Mouse (Mus musculus) heart, embryonic 13.5 days (tissue): ENCODE results near the gene Rfc4. TPM values are rescaled to one million over a fixed set of nuclear protein-coding genes. Genes with fewer than 3 reads are reported as not detected.
"Not testable (repeated sequence)": the region's sequence is repeated elsewhere in the genome, so short reads cannot be mapped to it uniquely, and the experiment has no call there.

Experiments used
- ATAC-seq: fragments of 200-750 bp; cut with Nextera tagmentation; 2 replicates; pipeline ENCODE4 v1.8.0; 2017; ENCODE audit warnings: moderate TSS enrichment; ENCODE audit not compliant: insufficient number of reproducible peaks, low FRiP score, low TSS enrichment; ENCODE audit errors: extremely low read depth
- H3K27ac ChIP-seq: fragments of 300-500 bp; sonication (generic); replicated peaks from 2 replicates; pipeline ENCODE4 v1.5.1; 2015; ENCODE audit warnings: moderate library complexity, mild to moderate bottlenecking, inconsistent platforms
- H3K27me3 ChIP-seq: fragments of 300-500 bp; sonication (generic); replicated peaks from 2 replicates; pipeline ENCODE4 v1.6.1; 2015; ENCODE audit warnings: mild to moderate bottlenecking, inconsistent platforms
- H3K36me3 ChIP-seq: fragments of 300-500 bp; sonication (generic); 2 replicates; pipeline ENCODE4 v1.6.1; 2015; ENCODE audit warnings: mild to moderate bottlenecking, inconsistent platforms
- H3K4me1 ChIP-seq: fragments of 300-500 bp; sonication (generic); 2 replicates; pipeline ENCODE4 v1.6.1; 2015; ENCODE audit warnings: inconsistent platforms
- H3K4me2 ChIP-seq: fragments of 300-500 bp; sonication (generic); 2 replicates; pipeline ENCODE4 v1.6.1; 2015; ENCODE audit warnings: inconsistent platforms, mild to moderate bottlenecking, moderate library complexity
- H3K4me3 ChIP-seq: fragments of 300-500 bp; sonication (generic); 2 replicates; pipeline ENCODE4 v1.5.1; 2015; ENCODE audit warnings: moderate library complexity, mild to moderate bottlenecking, inconsistent platforms
- H3K9ac ChIP-seq: fragments of 300-500 bp; sonication (generic); 2 replicates; pipeline ENCODE4 v1.6.1; 2015; ENCODE audit warnings: inconsistent platforms, mild to moderate bottlenecking, moderate library complexity
- H3K9me3 ChIP-seq: fragments of 300-500 bp; sonication (generic); 2 replicates; pipeline ENCODE4 v1.6.1; 2016; ENCODE audit warnings: inconsistent platforms
- WGBS: fragments of 180-500 bp; shearing (Covaris S2); methylation state at CpG from one replicate; pipeline ENCODE4 v1.1.7; 2015; ENCODE audit warnings: mixed read lengths; 5-methylcytosine and 5-hydroxymethylcytosine counted together
- polyA plus RNA-seq: library from polyadenylated mRNA; unstranded; fragments of >200 nt; fragmentation: Nextera tagmentation; extraction: Ambion mirVana; gene quantifications from 2 replicates; pipeline ENCODE4 v1.2.1, GENCODE M21; 2015

Gene Rfc4
- polyA plus RNA-seq, 1 experiment from 2014 or later = 93.0 TPM

- H3K27me3 ChIP-seq = no peaks in the 10 kb centered on the region
- H3K4me1 ChIP-seq = peaks cover 30% of the 10 kb centered on the region
- H3K27ac ChIP-seq = peak overlapping the region; percentile 56
- WGBS = 10% methylated on average over 15 of the region's 15 CpGs
- H3K9ac ChIP-seq = peak overlapping the region; percentile 80
- ATAC-seq = no peak
- no peaks in the 10 kb centered on the region for H3K9me3 ChIP-seq
- peak overlapping the region; percentile 54 for H3K4me3 ChIP-seq
- H3K4me2 ChIP-seq = peak overlapping the region; percentile 71
- no peaks in the 10 kb centered on the region for H3K36me3 ChIP-seq
Measured at GRCm38 (mm10) chr16:23102340-23103037, 25.0 kb downstream of the Rfc4 start.

- no peaks in the 10 kb centered on the region for H3K9me3 ChIP-seq
- 8% methylated on average over 10 of the region's 10 CpGs for WGBS
- peak overlapping the region; percentile 77 for H3K9ac ChIP-seq
- no peaks in the 10 kb centered on the region for H3K27me3 ChIP-seq
- H3K4me3 ChIP-seq = peak overlapping the region; percentile 51
- H3K4me2 ChIP-seq = peak overlapping the region; percentile 73
- no peaks in the 10 kb centered on the region for H3K36me3 ChIP-seq
- H3K27ac ChIP-seq = peak overlapping the region; percentile 73
- peaks cover 25% of the 10 kb centered on the region for H3K4me1 ChIP-seq
- no peak for ATAC-seq
Measured at GRCm38 (mm10) chr16:23100613-23101012, 26.9 kb downstream of the Rfc4 start.

GRCm38 (mm10) chr16:23100099-23100575, 27.4 kb downstream of the Rfc4 start:
- ATAC-seq = no peak
- no peaks in the 10 kb centered on the region for H3K36me3 ChIP-seq
- H3K9ac ChIP-seq = peak overlapping the region; percentile 77
- H3K4me2 ChIP-seq = peak overlapping the region; percentile 73
- peaks cover 21% of the 10 kb centered on the region for H3K4me1 ChIP-seq
- H3K27me3 ChIP-seq = no peaks in the 10 kb centered on the region
- no peaks in the 10 kb centered on the region for H3K9me3 ChIP-seq
- H3K27ac ChIP-seq = peak overlapping the region; percentile 73
- WGBS = 3% methylated on average over 9 of the region's 9 CpGs
- H3K4me3 ChIP-seq = peak overlapping the region; percentile 51

- H3K9me3 ChIP-seq = no peaks in the 10 kb centered on the region
- H3K4me1 ChIP-seq = peaks cover 21% of the 10 kb centered on the region
- H3K4me3 ChIP-seq = peak overlapping the region; percentile 51
- H3K4me2 ChIP-seq = peak overlapping the region; percentile 73
- H3K27me3 ChIP-seq = no peaks in the 10 kb centered on the region
- peak overlapping the region; percentile 77 for H3K9ac ChIP-seq
- ATAC-seq = no peak
- H3K27ac ChIP-seq = peak overlapping the region; percentile 73
- H3K36me3 ChIP-seq = no peaks in the 10 kb centered on the region
- 18% methylated on average over 12 of the region's 12 CpGs for WGBS
Measured at GRCm38 (mm10) chr16:23099632-23100031, 27.9 kb downstream of the Rfc4 start.

GRCm38 (mm10) chr16:23098105-23098452, 29.5 kb downstream of the Rfc4 start:
- H3K4me1 ChIP-seq = peaks cover 21% of the 10 kb centered on the region
- H3K27me3 ChIP-seq, H3K9me3 ChIP-seq, H3K36me3 ChIP-seq, H3K4me3 ChIP-seq, H3K9ac ChIP-seq, ATAC-seq, H3K27ac ChIP-seq, H3K4me2 ChIP-seq: not testable (repeated sequence)
- WGBS = 91% methylated on average over 1 of the region's 1 CpGs

GRCm38 (mm10) chr16:23097290-23098104, 30.0 kb downstream of the Rfc4 start:
- not testable (repeated sequence) for H3K4me2 ChIP-seq, H3K9ac ChIP-seq, H3K27me3 ChIP-seq, H3K27ac ChIP-seq, H3K9me3 ChIP-seq, H3K36me3 ChIP-seq, ATAC-seq, H3K4me3 ChIP-seq
- WGBS = 83% methylated on average over 8 of the region's 8 CpGs
- H3K4me1 ChIP-seq = peaks cover 19% of the 10 kb centered on the region

- not testable (repeated sequence) for H3K4me2 ChIP-seq, ATAC-seq, H3K36me3 ChIP-seq, H3K9ac ChIP-seq, H3K27me3 ChIP-seq, H3K27ac ChIP-seq, H3K9me3 ChIP-seq, H3K4me3 ChIP-seq
- H3K4me1 ChIP-seq = peaks cover 16% of the 10 kb centered on the region
- 70% methylated on average over 1 of the region's 1 CpGs for WGBS
Measured at GRCm38 (mm10) chr16:23096886-23097285, 30.7 kb downstream of the Rfc4 start.

GRCm38 (mm10) chr16:23095581-23095980, 32.0 kb downstream of the Rfc4 start:
- not testable (repeated sequence) for H3K4me3 ChIP-seq, H3K27me3 ChIP-seq, H3K27ac ChIP-seq, H3K9me3 ChIP-seq, ATAC-seq, H3K36me3 ChIP-seq, H3K4me2 ChIP-seq, H3K9ac ChIP-seq
- peaks cover 11% of the 10 kb centered on the region for H3K4me1 ChIP-seq
- 83% methylated on average over 5 of the region's 5 CpGs for WGBS

GRCm38 (mm10) chr16:23094136-23094535, 33.4 kb downstream of the Rfc4 start:
- no peak for ATAC-seq
- Histone ChIP-seq H3K4me3 (no peak overlapping the region), H3K27ac (no peak overlapping the region), H3K9ac (no peak overlapping the region), H3K9me3 (no peaks in the 10 kb centered on the region), H3K4me1 (no peaks in the 10 kb centered on the region), H3K36me3 (no peaks in the 10 kb centered on the region), H3K27me3 (no peaks in the 10 kb centered on the region; the same call in 1 of the 2 replicates), H3K4me2 (no peak overlapping the region)
- 79% methylated on average over 6 of the region's 6 CpGs for WGBS

GRCm38 (mm10) chr16:23093321-23093953, 34.1 kb downstream of the Rfc4 start:
- H3K4me2 ChIP-seq = no peak overlapping the region
- H3K4me1 ChIP-seq = no peaks in the 10 kb centered on the region
- no peak overlapping the region for H3K9ac ChIP-seq
- 74% methylated on average over 13 of the region's 13 CpGs for WGBS
- H3K36me3 ChIP-seq = no peaks in the 10 kb centered on the region
- no peaks in the 10 kb centered on the region; the same call in 1 of the 2 replicates for H3K27me3 ChIP-seq
- no peak overlapping the region for H3K4me3 ChIP-seq
- ATAC-seq = no peak
- no peaks in the 10 kb centered on the region for H3K9me3 ChIP-seq
- no peak overlapping the region for H3K27ac ChIP-seq

- not testable (repeated sequence) for H3K27me3 ChIP-seq, H3K4me3 ChIP-seq, H3K4me1 ChIP-seq, H3K36me3 ChIP-seq, H3K27ac ChIP-seq, ATAC-seq, H3K4me2 ChIP-seq, H3K9me3 ChIP-seq, H3K9ac ChIP-seq
Measured at GRCm38 (mm10) chr16:23091345-23091744, 36.2 kb downstream of the Rfc4 start.
